Mouse (Mus musculus) ES-Bruce4 (cell line): Measurements from ENCODE around the gene Pde9a. TPM values are rescaled to one million over a fixed set of nuclear protein-coding genes. Genes with fewer than 3 reads are reported as not detected.

Experiments
- H3K27ac ChIP-seq: 2 replicates; pipeline ENCODE4 v1.5.1; 2012; ENCODE audit warnings: low read length, inconsistent platforms; ENCODE audit not compliant: insufficient read depth
- H3K27me3 ChIP-seq: 2 replicates; pipeline ENCODE4 v1.6.1; 2012; ENCODE audit warnings: mild to moderate bottlenecking, low read length, inconsistent platforms; ENCODE audit not compliant: control insufficient read depth, poor library complexity, insufficient read depth, severe bottlenecking
- H3K36me3 ChIP-seq: 2 replicates; pipeline ENCODE4 v1.6.1; 2012; ENCODE audit warnings: inconsistent platforms, mild to moderate bottlenecking, low read length, moderate library complexity; ENCODE audit not compliant: control insufficient read depth, poor library complexity, insufficient read depth, severe bottlenecking
- H3K4me1 ChIP-seq: one replicate; pipeline ENCODE4 v1.8.1; 2011; ENCODE audit warnings: low read length; ENCODE audit not compliant: control insufficient read depth, insufficient read depth
- H3K4me3 ChIP-seq: 2 replicates; pipeline ENCODE4 v1.5.1; 2011; ENCODE audit warnings: low read depth, mild to moderate bottlenecking, low read length
- H3K9ac ChIP-seq: 2 replicates; pipeline ENCODE4 v1.6.1; 2012; ENCODE audit warnings: low read depth, mild to moderate bottlenecking, inconsistent platforms; ENCODE audit not compliant: poor library complexity, severe bottlenecking
- H3K9me3 ChIP-seq: replicated peaks from 2 replicates; pipeline ENCODE4 v1.6.1; 2012; ENCODE audit warnings: mild to moderate bottlenecking, low read length, inconsistent platforms; ENCODE audit not compliant: control insufficient read depth, poor library complexity, insufficient read depth, severe bottlenecking
- CTCF ChIP-seq: IDR thresholded peaks from one replicate; pipeline ENCODE4 v1.8.1; 2011; ENCODE audit warnings: low read depth, low read length
- EP300 ChIP-seq: IDR thresholded peaks from 2 replicates; pipeline ENCODE4 v1.6.1; 2011; ENCODE audit warnings: low read depth, low read length; ENCODE audit not compliant: insufficient read depth
- POLR2A ChIP-seq: IDR thresholded peaks from one replicate; pipeline ENCODE4 v1.8.1; 2011; ENCODE audit warnings: low read length; ENCODE audit not compliant: insufficient read depth
- polyA plus RNA-seq: library from polyadenylated mRNA; stranded (reverse); fragments of >200 nt; gene quantifications from 2 replicates; pipeline ENCODE4 v1.2.4, GENCODE M21; 2011; ENCODE audit warnings: low read depth; ENCODE audit not compliant: missing spikeins, insufficient read depth, insufficient read length

Gene Pde9a
- polyA plus RNA-seq = 11.0 and 12.1 TPM in 2 replicates

- no peaks in the 10 kb centered on the region for H3K36me3 ChIP-seq
- H3K27ac ChIP-seq = peak within 1 kb of the TSS; percentile 33
- H3K4me3 ChIP-seq = peak within 1 kb of the TSS; percentile 79
- H3K27me3 ChIP-seq = no peaks in the 10 kb centered on the region
- TF ChIP-seq POLR2A (no peak), EP300 (0 out of 2 replicates have a peak, but pooled peaks have one; percentile 25)
- H3K4me1 ChIP-seq = no peaks in the 10 kb centered on the region
- no peaks in the 10 kb centered on the region for H3K9me3 ChIP-seq
- H3K9ac ChIP-seq = peak within 1 kb of the TSS; percentile 76
Observed at GRCm38 (mm10) chr17:31385671-31386665, at the start of gene Pde9a. TSS of gene Pde9a (plus strand) at chr17:31386210.

GRCm38 (mm10) chr17:31339769-31340168, 46.2 kb upstream of the Pde9a start:
- Histone ChIP-seq H3K9me3 (no peaks in the 10 kb centered on the region), H3K9ac (no peak overlapping the region), H3K27ac (no peak overlapping the region), H3K4me3 (no peak overlapping the region), H3K27me3 (no peaks in the 10 kb centered on the region), H3K36me3 (no peaks in the 10 kb centered on the region), H3K4me1 (no peaks in the 10 kb centered on the region)
- TF ChIP-seq EP300 (no peak), CTCF (no peak), POLR2A (no peak)

DNA sequence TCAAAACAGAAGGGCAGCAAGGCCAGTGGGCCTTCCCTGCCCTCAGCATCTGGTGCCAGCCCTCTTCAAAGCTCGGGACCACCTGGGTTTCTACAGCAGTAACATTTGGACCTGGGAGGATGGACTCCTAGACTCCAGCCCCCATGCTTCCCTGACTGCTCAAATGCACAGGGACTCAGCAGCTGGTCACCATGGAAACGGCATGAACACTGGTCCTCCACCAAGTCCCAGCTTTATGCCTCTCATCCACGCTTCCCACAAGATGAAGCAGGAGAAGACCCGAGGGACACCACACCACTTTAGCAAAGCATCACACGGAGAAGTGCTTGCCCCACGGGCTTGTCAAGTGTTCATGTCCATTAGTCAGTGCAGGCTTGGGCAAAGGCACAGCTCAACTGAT, 43.8 kb upstream of the Pde9a start:
- Histone ChIP-seq H3K27ac (no peak overlapping the region), H3K9ac (no peak overlapping the region), H3K36me3 (no peaks in the 10 kb centered on the region), H3K27me3 (no peaks in the 10 kb centered on the region), H3K4me1 (no peaks in the 10 kb centered on the region), H3K9me3 (no peaks in the 10 kb centered on the region), H3K4me3 (no peak overlapping the region)
- no peak for TF ChIP-seq POLR2A
- no peak for TF ChIP-seq EP300
- TF ChIP-seq CTCF = no peak

- no peak overlapping the region for H3K9ac ChIP-seq
- no peaks in the 10 kb centered on the region for H3K27me3 ChIP-seq
- H3K27ac ChIP-seq = no peak overlapping the region
- no peaks in the 10 kb centered on the region for H3K4me1 ChIP-seq
- H3K36me3 ChIP-seq = no peaks in the 10 kb centered on the region
- no peaks in the 10 kb centered on the region for H3K9me3 ChIP-seq
- peak; percentile 89 for TF ChIP-seq CTCF
- TF ChIP-seq POLR2A = no peak
- TF ChIP-seq EP300 = no peak
- no peak overlapping the region for H3K4me3 ChIP-seq
Observed at GRCm38 (mm10) chr17:31344172-31344801, 41.7 kb upstream of the Pde9a start.

DNA sequence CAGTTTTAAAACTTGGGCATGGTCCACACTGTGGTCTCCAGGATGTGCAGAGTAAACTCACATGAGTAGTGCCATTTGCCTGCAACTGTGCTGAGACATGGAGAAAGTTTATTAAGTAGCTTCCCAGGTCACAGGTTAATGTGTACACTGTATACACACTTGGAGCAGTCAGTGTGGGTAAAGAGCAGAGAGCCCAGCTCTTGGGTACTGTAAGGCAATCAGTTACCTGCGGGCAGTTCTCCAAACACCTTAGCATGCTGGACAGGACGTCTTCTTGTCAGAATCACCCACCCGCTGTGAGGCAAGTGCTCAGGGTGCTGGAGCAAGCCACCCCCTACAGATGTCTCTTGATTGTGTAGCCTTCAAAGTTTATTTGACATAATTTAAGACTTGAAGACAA, 41.2 kb upstream of the Pde9a start:
- Histone ChIP-seq H3K4me3 (no peak overlapping the region), H3K9ac (no peak overlapping the region), H3K9me3 (no peaks in the 10 kb centered on the region), H3K36me3 (no peaks in the 10 kb centered on the region), H3K27me3 (no peaks in the 10 kb centered on the region), H3K27ac (no peak overlapping the region), H3K4me1 (no peaks in the 10 kb centered on the region)
- TF ChIP-seq EP300 = no peak

GRCm38 (mm10) chr17:31348129-31348528, 37.9 kb upstream of the Pde9a start:
- Histone ChIP-seq H3K9me3 (no peaks in the 10 kb centered on the region), H3K27ac (no peak overlapping the region), H3K9ac (no peak overlapping the region), H3K36me3 (no peaks in the 10 kb centered on the region), H3K4me3 (no peak overlapping the region), H3K4me1 (peaks cover 2% of the 10 kb centered on the region), H3K27me3 (no peaks in the 10 kb centered on the region)
- no peak for TF ChIP-seq POLR2A
- TF ChIP-seq EP300 = no peak
- no peak for TF ChIP-seq CTCF
